Mouse (Mus musculus) CH12.LX (cell line): Measurements from ENCODE around the gene Mrps36.

Source experiments
- CHD2 ChIP-seq: IDR thresholded peaks from 2 replicates; pipeline ENCODE4 v1.6.1; 2011; ENCODE audit warnings: low read length, improper control_type of control experiment
- CTCF ChIP-seq, 2 experiments: IDR thresholded peaks in 1 of 2; conservative IDR thresholded peaks in 1 of 2; 2 replicates each; pipeline ENCODE4 v1.5.1; 2011 to 2012; ENCODE audit warnings: low read depth in 2 of 2, low read length in 2 of 2, improper control_type of control experiment in 1 of 2, inconsistent platforms in 1 of 2, mild to moderate bottlenecking in 1 of 2, moderate library complexity in 1 of 2
- ELF1 ChIP-seq: IDR thresholded peaks from 2 replicates; pipeline ENCODE4 v1.6.1; 2014; ENCODE audit warnings: low read depth, mild to moderate bottlenecking, inconsistent platforms, low read length, improper control_type of control experiment
- JUN ChIP-seq: IDR thresholded peaks from 2 replicates; pipeline ENCODE4 v1.6.1; 2011; ENCODE audit warnings: low read depth, mild to moderate bottlenecking, low read length, improper control_type of control experiment, moderate library complexity; ENCODE audit not compliant: insufficient read depth
- JUND ChIP-seq: conservative IDR thresholded peaks from 2 replicates; pipeline ENCODE4 v1.6.1; 2011; ENCODE audit warnings: low read depth, low read length, improper control_type of control experiment
- NRF1 ChIP-seq: IDR thresholded peaks from 2 replicates; pipeline ENCODE4 v1.6.1; 2014; ENCODE audit warnings: low read depth, mild to moderate bottlenecking, inconsistent platforms, low read length, improper control_type of control experiment, moderate library complexity
- PAX5 ChIP-seq: IDR thresholded peaks from 2 replicates; pipeline ENCODE4 v1.6.1; 2012; ENCODE audit warnings: low read length, inconsistent platforms, mixed read lengths
- POLR2A ChIP-seq: IDR thresholded peaks from 2 replicates; pipeline ENCODE4 v1.6.1; 2011; ENCODE audit warnings: low read depth, mild to moderate bottlenecking, improper control_type of control experiment, low read length
- POLR2AphosphoS2 ChIP-seq: IDR thresholded peaks from 2 replicates; pipeline ENCODE4 v1.6.1; 2011; ENCODE audit warnings: low read depth, low read length, improper control_type of control experiment
- RCOR1 ChIP-seq: conservative IDR thresholded peaks from 2 replicates; pipeline ENCODE4 v1.6.1; 2012; ENCODE audit warnings: low read depth, mild to moderate bottlenecking, inconsistent platforms, low read length, improper control_type of control experiment

- TF ChIP-seq JUND, result no peak
- TF ChIP-seq NRF1, result peak; percentile 70
- TF ChIP-seq CHD2, result peak; percentile 91
- peak in 1 of 2 experiments; percentile 46; a peak in 2 of 4 replicates for TF ChIP-seq CTCF (conservative IDR thresholded peaks at IDR 0.05 in 1 of 2, IDR thresholded peaks at IDR 0.05 in 1 of 2; ENCODE audit: low read depth in 2 of 2, low read length in 2 of 2)
- peak; percentile 80; the same call in 1 of the 2 replicates for TF ChIP-seq POLR2AphosphoS2
- TF ChIP-seq POLR2A, result peak; percentile 98
- no peak for TF ChIP-seq PAX5
- no peak for TF ChIP-seq JUN
- TF ChIP-seq ELF1, result peak; percentile 46; the same call in 1 of the 2 replicates
- TF ChIP-seq RCOR1, result no peak
These were observed 42.0 kb upstream of the Mrps36 start, which contains the start of gene Ccnb1 for GRCm38 (mm10) chr13:100786414-100786867.
